Mouse (Mus musculus) brown adipose tissue, adult 24 weeks (tissue): Measurements from ENCODE around the gene Kctd6. TPM values are rescaled to one million over a fixed set of nuclear protein-coding genes. Genes with fewer than 3 reads are reported as not detected.

Experiments
- H3K27ac ChIP-seq: fragments of 200-500 bp; replicated peaks from 2 replicates; pipeline ENCODE4 v1.5.1; 2012; ENCODE audit warnings: low read depth, mild to moderate bottlenecking, low read length
- H3K4me1 ChIP-seq: fragments of 200-500 bp; 2 replicates; pipeline ENCODE4 v1.6.1; 2012; ENCODE audit warnings: low read length, mixed read lengths; ENCODE audit not compliant: control insufficient read depth, insufficient read depth, insufficient read length
- H3K4me3 ChIP-seq: fragments of 200-500 bp; 2 replicates; pipeline ENCODE4 v1.5.1; 2012; ENCODE audit warnings: low read depth, mild to moderate bottlenecking, low read length, moderate library complexity; ENCODE audit not compliant: insufficient read depth
- polyA plus RNA-seq: library from polyadenylated mRNA; stranded (reverse); fragments of >200 nt; gene quantifications from 2 replicates; pipeline ENCODE4 v1.2.4, GENCODE M21; 2012; ENCODE audit not compliant: missing spikeins, insufficient read depth, insufficient read length

The Kctd6 gene
- polyA plus RNA-seq, 1 experiment = 20.1 TPM

DNA sequence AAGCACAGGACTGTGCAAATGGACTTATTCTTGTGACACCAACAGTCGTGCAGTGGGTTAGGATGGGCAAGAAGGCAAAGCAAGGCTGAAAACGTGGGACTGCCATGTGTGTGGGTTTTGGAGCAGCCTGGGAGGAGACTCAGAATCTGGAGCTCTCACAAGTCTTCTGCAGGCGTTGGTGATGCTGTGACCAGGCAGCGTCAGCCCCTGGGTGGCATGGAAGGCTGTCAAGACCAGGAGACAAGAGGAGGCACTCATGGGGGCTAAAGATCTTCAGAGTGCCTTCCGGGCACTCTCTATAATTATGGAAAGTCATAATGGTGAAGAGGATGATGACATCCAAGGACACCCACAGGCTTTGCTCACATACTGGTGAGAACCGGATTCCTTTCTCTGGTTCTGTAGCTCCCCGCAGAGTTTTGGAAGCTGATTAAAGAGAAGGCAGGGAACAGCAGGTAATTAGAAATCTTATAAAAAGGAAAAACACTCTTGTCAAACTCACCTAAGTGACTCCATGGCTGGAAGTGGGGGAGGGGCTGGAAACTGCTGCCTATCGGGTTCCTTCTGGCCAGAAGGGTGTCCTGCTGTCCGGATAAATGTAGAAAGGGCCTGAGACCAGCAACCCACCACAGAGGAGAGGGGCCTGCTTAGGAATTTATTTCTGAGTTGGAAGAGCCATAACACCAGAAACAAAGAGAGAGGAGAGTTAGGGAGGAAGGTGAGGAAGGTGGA is 7.6 kb upstream of the Kctd6 start:
- Histone ChIP-seq H3K4me3 (no peak overlapping the region), H3K27ac (no peak overlapping the region), H3K4me1 (no peaks in the 10 kb centered on the region)

DNA sequence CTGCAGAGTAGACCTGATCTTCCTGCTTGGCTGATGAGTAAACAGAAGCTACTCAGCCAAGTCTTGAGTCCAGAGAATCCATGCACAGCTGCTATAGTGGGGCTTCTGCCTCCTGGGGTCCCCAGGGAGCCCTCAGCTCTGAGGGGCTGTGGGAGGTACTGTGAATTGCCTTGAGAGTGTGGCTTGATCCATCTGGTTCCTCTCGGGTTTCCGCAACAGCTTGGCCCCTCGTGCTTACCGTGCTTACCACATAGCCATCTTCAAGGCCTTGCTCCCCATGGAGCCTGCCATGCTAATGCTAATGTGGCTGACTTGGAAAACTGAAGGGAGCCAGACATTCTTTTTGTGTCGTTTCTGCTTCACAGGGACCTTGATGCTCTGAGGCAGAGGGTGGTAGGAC is 6.8 kb upstream of the Kctd6 start:
- H3K4me1 ChIP-seq = no peaks in the 10 kb centered on the region

DNA sequence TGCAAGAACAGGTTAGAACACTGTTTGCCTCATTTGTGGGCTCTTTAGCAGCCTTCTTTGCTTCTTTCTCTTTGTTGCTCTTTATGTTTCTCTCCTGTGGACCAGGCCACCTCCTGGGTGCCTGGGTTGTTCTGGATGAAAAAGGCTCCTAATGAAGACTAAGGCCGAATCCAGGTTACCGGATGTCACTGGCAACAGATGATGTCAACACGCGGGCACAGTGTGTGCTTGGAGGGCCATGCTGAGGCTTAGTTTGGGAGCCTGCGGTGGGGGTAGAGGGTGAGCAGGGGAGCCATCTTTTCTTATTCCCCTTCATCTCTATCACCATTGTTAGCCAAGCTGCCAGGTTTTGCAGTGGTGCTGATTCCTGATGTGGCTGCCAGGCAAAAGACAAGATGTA is 6.4 kb upstream of the Kctd6 start:
- H3K4me1 ChIP-seq = no peaks in the 10 kb centered on the region
- no peak overlapping the region for H3K4me3 ChIP-seq
- no peak overlapping the region for H3K27ac ChIP-seq

More for the DNA sequence above, 6.8 kb upstream of the Kctd6 start:
- H3K27ac ChIP-seq = no peak overlapping the region
- H3K4me3 ChIP-seq = no peak overlapping the region

DNA sequence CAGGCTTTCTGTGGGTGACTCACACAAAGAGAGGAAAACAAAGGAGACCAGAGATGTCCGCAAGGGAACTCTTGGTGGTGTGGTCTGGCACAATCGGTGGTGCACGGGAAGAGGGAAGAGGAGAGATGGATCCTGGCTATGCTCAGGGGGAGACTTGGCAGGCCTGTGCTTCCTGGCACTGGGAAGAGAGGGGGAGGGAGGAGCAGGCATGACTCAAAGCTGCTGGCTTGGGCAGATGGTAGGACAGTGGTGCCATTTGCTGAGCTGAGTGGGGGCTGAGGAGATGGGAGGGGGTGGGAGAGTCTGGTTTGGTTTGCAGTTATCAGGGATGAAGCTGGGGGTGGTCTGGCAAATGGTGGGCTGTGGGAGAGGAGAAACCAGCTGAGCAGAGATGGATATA is 5.1 kb upstream of the Kctd6 start:
- no peak overlapping the region for H3K27ac ChIP-seq
- H3K4me3 ChIP-seq = no peak overlapping the region
- no peaks in the 10 kb centered on the region for H3K4me1 ChIP-seq

DNA sequence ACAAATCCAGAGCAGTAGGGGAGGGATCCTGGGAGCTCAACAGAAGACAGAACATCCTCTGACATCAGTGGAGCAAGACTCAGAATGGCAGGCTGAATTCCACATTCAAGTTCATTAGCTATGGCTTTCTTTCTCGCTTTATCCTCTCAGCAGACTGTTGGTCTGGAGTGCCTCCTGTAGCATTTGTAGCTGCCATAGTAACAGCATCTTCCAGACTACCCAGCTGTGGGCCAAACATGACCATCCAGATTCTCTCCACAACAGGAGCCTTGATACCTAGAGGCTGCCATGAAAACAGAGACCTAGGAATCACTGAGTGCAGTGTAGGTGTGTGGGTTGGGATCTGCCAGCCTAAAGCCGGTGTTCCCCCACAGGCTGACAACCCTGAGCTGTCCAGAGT is 4.0 kb upstream of the Kctd6 start:
- H3K4me3 ChIP-seq = no peak overlapping the region

DNA sequence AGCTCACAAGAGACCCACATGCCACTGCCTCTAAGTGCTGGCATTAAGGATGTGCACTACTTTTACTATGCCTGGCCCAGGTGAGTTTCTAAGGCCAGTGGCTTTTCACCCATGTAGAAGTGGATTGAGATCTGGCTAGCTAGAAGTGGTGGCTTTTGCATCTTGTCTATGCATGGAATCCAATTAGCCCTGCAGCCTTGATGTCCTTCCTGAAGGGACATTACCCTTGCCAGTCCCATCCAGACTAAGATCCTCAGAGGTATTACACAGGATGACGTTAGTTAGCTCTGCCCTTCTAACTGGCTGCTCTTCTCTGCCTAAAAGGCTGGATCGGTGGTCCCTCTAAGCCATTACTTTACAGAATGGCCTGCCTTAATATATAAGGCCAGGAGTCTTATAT is 944 bp upstream of the Kctd6 start:
- no peak overlapping the region for H3K27ac ChIP-seq
- peaks cover 7% of the 10 kb centered on the region for H3K4me1 ChIP-seq
- H3K4me3 ChIP-seq = no peak overlapping the region

More for the DNA sequence above, 4.0 kb upstream of the Kctd6 start:
- Histone ChIP-seq H3K4me1 (no peaks in the 10 kb centered on the region), H3K27ac (no peak overlapping the region)

DNA sequence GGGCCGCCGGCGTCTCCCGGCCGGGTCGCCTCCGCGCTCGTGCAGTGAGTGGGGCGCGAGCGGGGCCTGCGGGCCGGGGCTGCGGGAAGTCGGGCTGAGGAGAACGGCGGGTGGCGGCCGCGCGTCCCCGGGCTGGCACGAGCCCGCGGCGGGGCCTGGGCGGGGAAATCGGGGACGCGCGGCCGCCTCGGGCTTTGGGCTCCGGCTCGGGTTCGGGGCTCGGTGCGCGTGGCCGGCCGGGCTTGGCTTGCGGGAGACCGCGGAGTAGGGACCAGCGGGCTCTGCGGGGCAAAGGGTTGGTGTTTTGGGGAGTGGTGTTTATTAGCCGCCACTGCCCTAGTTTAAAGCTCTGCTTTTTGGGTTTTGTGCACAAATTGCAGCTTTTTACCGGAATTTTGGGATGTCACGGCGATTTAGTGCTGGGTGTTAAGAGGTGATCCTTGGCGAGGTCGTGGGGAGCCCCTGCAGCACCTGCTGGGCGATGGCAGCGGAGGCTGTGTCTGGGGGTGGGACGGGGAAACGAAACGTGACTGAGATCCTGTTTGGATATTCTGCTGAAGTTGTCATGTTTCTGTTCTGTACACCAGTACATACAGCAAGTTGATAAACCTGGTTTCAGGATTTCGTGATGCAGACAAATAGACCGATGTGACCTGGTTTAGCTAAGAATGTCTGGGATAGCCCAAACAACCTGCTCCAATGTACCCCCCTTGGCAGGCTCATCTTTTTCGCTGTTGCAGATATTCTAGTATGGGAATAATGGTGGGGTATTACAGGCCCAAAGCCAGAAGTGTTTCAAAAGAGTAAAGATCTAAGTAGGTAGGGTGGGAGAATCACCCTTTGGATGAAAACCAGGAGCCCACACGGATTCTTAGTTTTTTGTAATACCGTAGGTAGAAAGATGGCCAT is 613 bp downstream of the Kctd6 start:
- H3K4me3 ChIP-seq = peak overlapping the region; percentile 99
- peaks cover 7% of the 10 kb centered on the region for H3K4me1 ChIP-seq
- peak overlapping the region; percentile 79 for H3K27ac ChIP-seq

DNA sequence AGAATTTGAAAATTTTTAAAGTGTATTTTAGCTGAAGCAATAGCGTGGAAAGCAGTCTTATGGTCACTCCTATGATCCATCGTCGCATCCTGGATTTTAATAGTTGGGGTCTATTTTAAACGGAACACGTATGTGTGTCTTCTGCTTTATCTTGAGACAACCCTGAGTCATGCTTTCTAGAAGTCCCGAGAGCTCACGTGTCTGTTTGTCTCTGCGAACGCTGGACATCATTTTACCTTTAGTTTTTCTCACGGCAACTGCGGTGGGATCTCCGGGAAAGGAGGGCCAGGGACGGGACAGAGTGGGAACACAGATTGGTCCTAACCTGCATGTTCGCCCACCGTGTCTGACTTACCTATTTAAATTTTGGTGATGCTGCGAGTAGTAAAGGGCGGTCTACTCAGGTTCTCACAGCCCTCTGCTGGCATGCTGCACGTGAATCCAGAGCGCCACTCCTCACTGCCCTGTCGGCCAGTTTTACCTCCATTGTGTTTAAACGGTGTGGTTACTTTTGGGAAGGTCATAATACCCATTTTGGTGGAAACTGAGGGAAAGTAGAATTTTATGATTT is 1.4 kb downstream of the Kctd6 start:
- peaks cover 7% of the 10 kb centered on the region for H3K4me1 ChIP-seq
- H3K4me3 ChIP-seq = peak overlapping the region; percentile 99
- no peak overlapping the region for H3K27ac ChIP-seq

DNA sequence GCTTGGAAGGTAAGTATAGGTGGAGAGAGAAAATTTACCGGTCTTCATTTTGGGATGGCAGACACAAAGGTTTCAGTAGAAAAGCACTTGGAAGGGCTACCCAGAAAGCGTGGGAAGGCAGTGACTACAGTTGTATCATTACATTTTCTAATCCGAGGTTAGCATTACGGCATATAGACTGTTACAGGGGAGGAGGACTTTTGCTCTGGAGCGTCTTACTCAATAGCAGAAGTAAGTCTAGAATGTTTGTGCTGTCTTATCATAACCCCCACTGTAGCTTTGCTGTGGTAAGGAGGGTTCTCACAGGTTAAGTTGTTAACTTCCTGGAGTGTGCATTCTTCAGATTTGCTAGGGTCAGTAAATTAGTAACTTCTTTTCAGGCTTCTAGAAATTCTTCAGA is 2.2 kb downstream of the Kctd6 start:
- H3K4me1 ChIP-seq = peaks cover 7% of the 10 kb centered on the region
- no peak overlapping the region for H3K4me3 ChIP-seq
- H3K27ac ChIP-seq = no peak overlapping the region

DNA sequence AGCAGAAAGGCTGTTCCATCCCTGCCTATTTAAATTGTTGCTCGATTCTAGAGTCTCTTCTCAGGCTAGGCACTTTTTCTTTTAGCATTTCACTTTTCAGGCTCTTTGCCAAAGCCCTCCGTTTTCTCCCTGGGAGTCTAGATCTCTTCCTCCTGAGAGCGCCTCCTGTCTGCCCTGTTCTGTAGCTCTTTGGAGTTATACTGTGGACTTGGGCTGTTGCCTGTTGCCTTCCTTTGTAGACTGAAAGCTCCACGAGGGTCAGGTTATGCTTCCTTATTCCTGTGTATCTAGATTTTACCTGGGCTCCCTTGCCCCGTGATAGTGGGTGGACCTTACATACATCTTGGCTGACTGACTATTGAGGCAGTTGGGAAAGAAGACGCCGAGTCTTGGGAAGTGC is 4.3 kb downstream of the Kctd6 start:
- peaks cover 7% of the 10 kb centered on the region for H3K4me1 ChIP-seq
- H3K4me3 ChIP-seq = no peak overlapping the region
- no peak overlapping the region for H3K27ac ChIP-seq

DNA sequence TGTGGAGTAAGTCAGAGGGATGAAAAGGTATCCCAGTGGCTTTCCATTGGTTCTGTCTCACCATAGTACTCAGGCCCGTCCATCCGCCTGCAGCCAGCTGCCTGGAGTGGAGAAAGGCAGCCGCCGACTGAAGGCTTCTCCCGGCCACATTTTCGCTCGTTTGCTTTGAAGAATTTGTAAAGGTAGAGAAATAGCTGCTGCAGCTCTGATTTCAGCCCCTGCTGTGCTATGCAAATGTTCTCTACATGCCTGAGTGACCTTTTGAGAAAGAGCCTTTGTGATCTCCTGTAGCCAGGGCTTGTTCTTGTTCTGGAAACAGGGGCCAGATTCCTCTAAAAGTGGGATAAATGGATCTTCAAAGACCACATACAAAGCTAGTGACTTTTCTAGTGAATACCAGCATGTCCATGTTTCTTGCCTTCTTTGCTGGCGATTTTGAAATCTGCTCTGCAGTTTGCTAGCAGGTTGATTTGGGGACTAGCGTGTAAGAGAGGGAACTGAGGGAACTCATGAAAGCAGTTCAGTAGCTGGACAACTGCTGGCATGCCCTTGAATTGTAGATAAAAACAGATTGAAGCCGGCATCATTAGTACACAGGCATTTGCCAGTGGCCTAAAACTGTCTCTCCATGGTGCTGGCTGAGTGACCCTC is 4.9 kb downstream of the Kctd6 start:
- peaks cover 7% of the 10 kb centered on the region for H3K4me1 ChIP-seq
- H3K4me3 ChIP-seq = no peak overlapping the region
- no peak overlapping the region for H3K27ac ChIP-seq

DNA sequence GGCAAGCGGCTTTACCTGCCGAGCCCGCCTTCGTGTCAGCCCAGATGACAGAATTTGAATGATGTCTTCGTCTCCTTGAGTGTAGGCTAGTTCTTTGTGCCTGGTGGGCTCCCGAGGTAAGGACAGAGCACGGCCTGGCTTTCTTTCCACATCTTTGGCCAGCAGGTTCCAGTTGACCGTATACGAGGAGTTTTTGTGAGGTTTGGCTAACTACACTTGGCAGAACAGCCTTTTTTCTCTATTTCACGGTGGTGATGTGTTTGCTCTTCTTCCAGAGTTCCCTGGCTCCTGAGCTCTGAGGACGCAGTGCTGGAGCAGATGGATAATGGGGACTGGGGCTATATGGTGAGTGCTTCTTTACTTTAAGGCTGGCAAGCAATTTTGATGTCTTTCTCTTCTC is 5.9 kb downstream of the Kctd6 start:
- no peak overlapping the region for H3K27ac ChIP-seq
- peaks cover 7% of the 10 kb centered on the region for H3K4me1 ChIP-seq
- no peak overlapping the region for H3K4me3 ChIP-seq

DNA sequence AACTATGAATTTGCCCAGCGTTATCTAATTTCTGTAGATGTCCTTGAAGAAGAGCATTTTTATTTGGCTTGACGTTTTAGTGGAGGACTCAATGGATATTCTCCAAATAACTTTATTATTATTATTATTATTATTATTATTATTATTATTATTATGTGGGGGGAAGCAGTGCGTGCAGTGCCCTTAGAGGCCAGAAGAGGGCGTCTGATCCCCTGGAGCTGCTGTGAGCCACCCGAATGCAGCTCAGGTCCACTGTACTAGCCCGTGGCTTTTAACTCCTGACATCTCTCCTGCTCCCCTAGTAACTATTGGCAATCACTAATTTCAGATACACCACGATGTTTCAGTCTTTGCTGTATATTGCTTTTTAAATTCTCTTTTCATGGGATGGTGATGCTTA is 6.4 kb downstream of the Kctd6 start:
- no peak overlapping the region for H3K4me3 ChIP-seq
- peaks cover 5% of the 10 kb centered on the region for H3K4me1 ChIP-seq
- no peak overlapping the region for H3K27ac ChIP-seq

DNA sequence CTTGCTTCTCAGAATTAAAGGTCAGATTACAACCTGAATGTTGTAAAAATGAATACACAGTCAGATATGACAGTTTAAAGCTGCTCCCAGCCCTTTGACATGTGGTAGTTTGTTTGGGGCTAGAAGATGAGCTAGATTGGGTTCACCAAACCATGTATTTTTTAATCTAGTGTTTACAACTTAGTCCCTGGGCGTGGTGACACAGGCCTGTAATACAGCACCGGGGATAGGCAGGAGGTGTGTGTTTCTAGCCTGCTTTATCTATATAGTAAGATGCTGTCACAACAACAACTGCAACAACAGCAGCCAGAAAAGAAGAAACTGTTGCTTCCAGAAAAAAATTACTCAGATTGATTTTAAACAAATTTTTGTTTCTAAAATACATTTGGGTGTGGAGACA is 7.0 kb downstream of the Kctd6 start:
- Histone ChIP-seq H3K4me3 (no peak overlapping the region), H3K4me1 (peaks cover 3% of the 10 kb centered on the region; the same call in 1 of the 2 replicates), H3K27ac (no peak overlapping the region)

DNA sequence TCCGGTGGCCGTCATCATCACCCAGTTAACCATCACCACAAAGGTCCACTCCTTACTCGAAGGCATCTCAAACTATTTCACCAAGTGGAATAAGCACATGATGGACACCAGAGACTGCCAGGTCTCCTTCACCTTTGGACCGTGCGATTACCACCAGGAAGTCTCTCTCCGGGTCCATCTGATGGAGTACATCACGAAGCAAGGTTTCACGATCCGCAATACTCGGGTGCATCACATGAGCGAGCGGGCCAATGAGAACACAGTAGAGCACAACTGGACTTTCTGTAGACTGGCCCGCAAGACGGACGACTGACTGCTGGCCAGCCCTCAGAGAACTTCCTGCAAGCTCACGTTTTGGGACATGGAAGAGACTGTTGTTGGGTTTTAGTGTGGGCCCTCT is 8.6 kb downstream of the Kctd6 start:
- no peak overlapping the region for H3K27ac ChIP-seq
- H3K4me1 ChIP-seq = no peaks in the 10 kb centered on the region

More for the DNA sequence above, 8.6 kb downstream of the Kctd6 start:
- H3K4me3 ChIP-seq = no peak overlapping the region
